Mouse (Mus musculus) common myeloid progenitor, adult 5-6 weeks (primary cell): ENCODE measurements around the gene Rab19. TPM values are rescaled to one million over a fixed set of nuclear protein-coding genes. Genes with fewer than 3 reads are reported as not detected.
"Not testable (repeated sequence)": the region's sequence is repeated elsewhere in the genome, so short reads cannot be mapped to it uniquely, and the experiment has no call there.

ENCODE experiments used
- ATAC-seq: replicated peaks from 2 replicates; pipeline ENCODE4 v1.8.0; 2016; ENCODE audit warnings: low read depth, mild to moderate bottlenecking, moderate TSS enrichment, inconsistent platforms; ENCODE audit not compliant: poor library complexity, severe bottlenecking
- total RNA-seq: library from RNA; stranded (forward); fragments of 200-1000, 187-1606 nt; gene quantifications from 2 replicates; pipeline ENCODE4 v1.2.3, GENCODE M21; 2017

Gene Rab19
- total RNA-seq, 1 experiment from 2014 or later: 2.2 TPM

- no peak for ATAC-seq
Measured at GRCm38 (mm10) chr6:39426725-39427124, 45.8 kb downstream of the Rab19 start.

GRCm38 (mm10) chr6:39427276-39428003, 46.5 kb downstream of the Rab19 start:
- no peak for ATAC-seq

- peak; percentile 50; the same call in 1 of the 2 replicates for ATAC-seq
Measured at GRCm38 (mm10) chr6:39429007-39429788, 48.2 kb downstream of the Rab19 start.

- peak; percentile 54 for ATAC-seq
Measured at GRCm38 (mm10) chr6:39430722-39431121, 49.7 kb downstream of the Rab19 start.

GRCm38 (mm10) chr6:39433174-39433573, 52.2 kb downstream of the Rab19 start:
- ATAC-seq: no peak

- ATAC-seq: no peak
Measured at GRCm38 (mm10) chr6:39433701-39434100, 52.7 kb downstream of the Rab19 start.

GRCm38 (mm10) chr6:39434111-39434885, 53.3 kb downstream of the Rab19 start:
- no peak for ATAC-seq

- no peak for ATAC-seq
Measured at GRCm38 (mm10) chr6:39434886-39435492, 54.0 kb downstream of the Rab19 start.

- ATAC-seq: 0 out of 2 replicates have a peak, but pooled peaks have one; percentile 18
Measured at GRCm38 (mm10) chr6:39435875-39436274, 54.9 kb downstream of the Rab19 start.

- ATAC-seq: not testable (repeated sequence)
Measured at GRCm38 (mm10) chr6:39437519-39437918, 56.5 kb downstream of the Rab19 start.

Other genes with a start within 250 kb of the Rab19 start
- 13.6 and 19.3 TPM in 2 replicates for gene Kdm7a, start 174.4 kb upstream of the Rab19 start, total RNA-seq
- 0.92 and 5.1 TPM in 2 replicates for gene Slc37a3, start 3.5 kb upstream of the Rab19 start, total RNA-seq
- gene Mkrn1, start 39.3 kb downstream of the Rab19 start, total RNA-seq: 44.3 and 54.4 TPM in 2 replicates
- gene Dennd2a, start 176.7 kb downstream of the Rab19 start, total RNA-seq: not detected in 2 replicates
- gene Adck2, start 192.7 kb downstream of the Rab19 start, total RNA-seq: 7.7 and 9.6 TPM in 2 replicates
- gene Gm42420, start 204.6 kb downstream of the Rab19 start, total RNA-seq: 2.3 TPM in 1 of 2 replicates, not detected in the other
- 45.4 and 74.5 TPM in 2 replicates for gene Ndufb2, start 211.4 kb downstream of the Rab19 start, total RNA-seq